Mouse (Mus musculus) CH12.LX (cell line): Measurements from ENCODE around the gene Synj2.

Experiments
- CTCF ChIP-seq, 2 experiments: IDR thresholded peaks in 1 of 2; conservative IDR thresholded peaks in 1 of 2; 2 replicates each; pipeline ENCODE4 v1.5.1; 2011 to 2012; ENCODE audit warnings: low read depth in 2 of 2, low read length in 2 of 2, improper control_type of control experiment in 1 of 2, inconsistent platforms in 1 of 2, mild to moderate bottlenecking in 1 of 2, moderate library complexity in 1 of 2
- EP300 ChIP-seq: IDR thresholded peaks from 2 replicates; pipeline ENCODE4 v1.6.1; 2011; ENCODE audit warnings: low read length, improper control_type of control experiment
- KAT2A ChIP-seq: IDR thresholded peaks from 2 replicates; pipeline ENCODE4 v1.6.1; 2012; ENCODE audit warnings: low read length, improper control_type of control experiment, inconsistent platforms; ENCODE audit not compliant: insufficient replicate concordance
- MAFK ChIP-seq: IDR thresholded peaks from 2 replicates; pipeline ENCODE4 v1.6.1; 2011; ENCODE audit warnings: low read length, improper control_type of control experiment; ENCODE audit not compliant: insufficient replicate concordance
- MYC ChIP-seq: IDR thresholded peaks from 2 replicates; pipeline ENCODE4 v1.6.1; 2011; ENCODE audit warnings: low read depth, mild to moderate bottlenecking, improper control_type of control experiment, low read length
- POLR2AphosphoS2 ChIP-seq: IDR thresholded peaks from 2 replicates; pipeline ENCODE4 v1.6.1; 2011; ENCODE audit warnings: low read depth, low read length, improper control_type of control experiment
- SIN3A ChIP-seq: IDR thresholded peaks from 2 replicates; pipeline ENCODE4 v1.6.1; 2012; ENCODE audit warnings: low read length, improper control_type of control experiment, inconsistent platforms
- TCF12 ChIP-seq: IDR thresholded peaks from 2 replicates; pipeline ENCODE4 v1.6.1; 2014; ENCODE audit warnings: low read depth, mild to moderate bottlenecking, inconsistent platforms, low read length, improper control_type of control experiment
- USF1 ChIP-seq: IDR thresholded peaks from 2 replicates; pipeline ENCODE4 v1.6.1; 2014; ENCODE audit warnings: low read depth, mild to moderate bottlenecking, inconsistent platforms, low read length, improper control_type of control experiment
- USF2 ChIP-seq: conservative IDR thresholded peaks from 2 replicates; pipeline ENCODE4 v1.6.1; 2011; ENCODE audit warnings: low read depth, low read length, improper control_type of control experiment

DNA sequence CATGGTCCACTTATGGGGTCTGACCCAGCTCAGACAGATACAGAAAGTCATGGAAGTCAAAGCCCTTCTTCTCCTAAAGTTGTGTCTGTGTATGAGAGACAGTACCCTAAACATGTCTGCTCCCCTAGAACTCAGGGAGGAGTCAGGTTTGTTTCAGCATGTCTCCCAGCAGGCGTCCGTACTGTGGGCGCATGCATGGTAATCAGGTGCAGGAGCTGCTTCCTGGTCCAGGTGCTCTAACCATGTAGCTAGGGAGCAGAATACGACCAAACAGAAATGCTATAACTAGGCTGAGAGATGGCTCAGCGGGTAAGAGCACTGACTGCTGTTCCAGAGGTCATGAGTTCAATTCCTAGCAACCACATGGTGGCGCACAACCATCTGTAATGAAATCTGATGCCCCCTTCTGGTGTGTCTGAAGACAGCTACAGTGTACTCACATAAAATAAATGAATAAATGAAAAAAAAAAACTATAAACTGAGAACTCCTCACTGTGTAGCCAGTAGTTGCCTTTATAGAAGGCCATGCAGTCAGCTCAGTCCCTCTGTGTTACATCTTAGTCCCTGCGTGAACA lies 47.4 kb upstream of the Synj2 start:
- TF ChIP-seq CTCF (conservative IDR thresholded peaks at IDR 0.05 in 1 of 2, IDR thresholded peaks at IDR 0.05 in 1 of 2; ENCODE audit: low read depth in 2 of 2, low read length in 2 of 2) = peak; percentile 23 to 79; a peak in 3 of 4 replicates
- TF ChIP-seq TCF12 = no peak
- TF ChIP-seq KAT2A = no peak
- no peak for TF ChIP-seq USF1
- no peak for TF ChIP-seq POLR2AphosphoS2
- no peak for TF ChIP-seq EP300
- no peak for TF ChIP-seq USF2
- no peak for TF ChIP-seq MYC
- TF ChIP-seq SIN3A = no peak
- no peak for TF ChIP-seq MAFK
